Mouse (Mus musculus): ENCODE results near the gene Kif5a.
A peak's percentile ranks its signal among the peaks of the same experiment; 100 is the strongest.
"Not testable (repeated sequence)": the region's sequence is repeated elsewhere in the genome, so short reads cannot be mapped to it uniquely, and the experiment has no call there.

The Kif5a gene

GRCm38 (mm10) chr10:127262548-127263398, at the start of gene Kif5a:
TSS of gene Kif5a (minus strand) at chr10:127263348.
- DNase-seq (ENCODE audit: low spot score in 2 of 2): peak in 1 of 2 experiments; percentile 18

GRCm38 (mm10) chr10:127312858-127313257, 49.7 kb upstream of the Kif5a start:
- DNase-seq (ENCODE audit: low spot score in 2 of 2): no peak

GRCm38 (mm10) chr10:127312356-127312676, 49.2 kb upstream of the Kif5a start:
- peak; percentile 69 to 76 for DNase-seq (ENCODE audit: low spot score in 2 of 2)

GRCm38 (mm10) chr10:127311476-127312355, 48.6 kb upstream of the Kif5a start, which contains the start of gene Mars:
TSS of gene Mars (minus strand) at chr10:127311786.
- DNase-seq (ENCODE audit: low spot score in 2 of 2): peak; percentile 92 to 93

- no peak for DNase-seq (ENCODE audit: low spot score in 2 of 2)
Observed at GRCm38 (mm10) chr10:127310523-127311475, 47.7 kb upstream of the Kif5a start.

GRCm38 (mm10) chr10:127309167-127309566, 46.0 kb upstream of the Kif5a start:
- not testable (repeated sequence) for DNase-seq (ENCODE audit: low spot score in 2 of 2)

GRCm38 (mm10) chr10:127303136-127303535, 40.0 kb upstream of the Kif5a start:
- no peak for DNase-seq (ENCODE audit: low spot score in 2 of 2)

GRCm38 (mm10) chr10:127300361-127300760, 37.2 kb upstream of the Kif5a start:
- DNase-seq (ENCODE audit: low spot score in 2 of 2): no peak

GRCm38 (mm10) chr10:127297015-127297871, 34.1 kb upstream of the Kif5a start:
- DNase-seq (ENCODE audit: low spot score in 2 of 2): no peak

- DNase-seq (ENCODE audit: low spot score in 2 of 2): no peak
Observed at GRCm38 (mm10) chr10:127295986-127296794, 33.0 kb upstream of the Kif5a start.

GRCm38 (mm10) chr10:127294895-127295510, 31.9 kb upstream of the Kif5a start:
- no peak for DNase-seq (ENCODE audit: low spot score in 2 of 2)

- no peak for DNase-seq (ENCODE audit: low spot score in 2 of 2)
Observed at GRCm38 (mm10) chr10:127293590-127294113, 30.5 kb upstream of the Kif5a start.

GRCm38 (mm10) chr10:127292987-127293538, 29.9 kb upstream of the Kif5a start:
- peak in 1 of 2 experiments; percentile 57 for DNase-seq (ENCODE audit: low spot score in 2 of 2)

GRCm38 (mm10) chr10:127291881-127292638, 28.9 kb upstream of the Kif5a start:
- DNase-seq (ENCODE audit: low spot score in 2 of 2): no peak

- DNase-seq (ENCODE audit: low spot score in 2 of 2): peak; percentile 64 to 70
Observed at GRCm38 (mm10) chr10:127290930-127291880, 28.1 kb upstream of the Kif5a start.

- peak; percentile 99 to 100 for DNase-seq (ENCODE audit: low spot score in 2 of 2)
Observed at GRCm38 (mm10) chr10:127290307-127290929, 27.3 kb upstream of the Kif5a start.

All from urinary bladder, postnatal 36 days (tissue).